Mouse (Mus musculus): ENCODE results near the gene Cetn2.

Cetn2 gene

DNA sequence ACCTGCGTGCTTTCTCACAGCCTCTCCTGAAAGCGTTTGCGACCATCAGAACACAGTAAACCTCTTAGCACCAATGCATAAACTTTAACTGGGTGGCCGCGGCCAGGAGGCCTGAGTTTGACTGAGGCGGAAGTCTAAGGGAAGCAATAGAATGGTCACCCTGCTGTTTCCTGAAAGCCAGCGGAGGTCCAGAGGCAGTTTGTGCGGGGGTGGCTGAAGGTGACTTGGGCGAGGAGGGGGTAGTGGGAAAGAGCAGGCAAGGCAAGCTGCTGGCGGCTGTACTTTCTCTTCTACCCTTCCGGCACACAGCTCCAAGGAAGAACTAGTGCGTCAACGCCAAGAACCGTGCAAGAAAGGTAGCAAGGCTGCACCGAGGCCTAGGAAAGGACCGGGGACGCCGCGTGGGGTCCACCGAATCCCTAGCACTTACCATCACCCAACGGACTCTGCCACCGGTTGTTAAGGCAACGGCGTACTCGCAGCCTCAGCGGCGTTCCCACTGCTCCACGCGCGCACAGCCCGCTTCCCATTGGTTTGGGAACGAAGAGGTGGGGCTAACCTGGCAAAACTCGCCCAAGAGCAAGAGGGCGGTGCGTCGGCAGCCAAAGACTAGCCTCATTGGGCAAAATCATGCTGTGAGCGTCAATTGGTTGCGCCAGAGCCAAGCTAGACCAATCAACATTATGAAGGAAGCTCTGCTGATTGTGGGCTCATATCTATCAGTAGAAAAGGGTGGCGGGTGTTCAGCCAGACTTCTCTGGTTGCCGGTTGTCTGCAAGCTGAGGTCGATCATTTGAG lies at the start of gene Cetn2, which contains the start of gene Nsdhl:
TSS of gene Cetn2 (minus strand) at position 528 of the 798 bp plus-strand sequence.
TSS of gene Nsdhl (plus strand) at position 674 of the 798 bp plus-strand sequence.
- DNase-seq, result peak; percentile 91 to 92

DNA sequence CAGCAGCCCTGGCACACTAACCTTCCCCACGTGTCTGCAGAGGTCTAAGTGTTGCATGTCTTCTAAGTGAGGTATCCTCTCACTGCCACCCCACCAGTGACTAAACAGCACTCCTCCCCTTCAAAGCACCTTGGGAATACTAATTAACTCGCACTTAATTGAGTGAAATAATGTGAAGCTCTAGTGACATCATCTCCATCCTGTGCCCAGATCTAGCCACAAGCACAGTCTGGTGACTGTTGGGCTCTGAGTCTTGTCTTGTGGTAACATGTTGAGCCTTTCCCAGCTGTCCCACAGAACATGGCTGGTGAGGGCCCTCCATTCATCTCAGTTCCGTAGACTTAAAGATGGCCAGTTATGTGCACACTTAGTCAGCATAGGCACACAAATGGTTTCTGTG lies 44.5 kb upstream of the Cetn2 start:
- DNase-seq, result no peak

- DNase-seq, result no peak
These were observed 43.3 kb upstream of the Cetn2 start for GRCm38 (mm10) chrX:72961511-72961910.

- peak; percentile 4 to 18 for DNase-seq
These were observed 42.2 kb upstream of the Cetn2 start for GRCm38 (mm10) chrX:72960431-72960830.

DNA sequence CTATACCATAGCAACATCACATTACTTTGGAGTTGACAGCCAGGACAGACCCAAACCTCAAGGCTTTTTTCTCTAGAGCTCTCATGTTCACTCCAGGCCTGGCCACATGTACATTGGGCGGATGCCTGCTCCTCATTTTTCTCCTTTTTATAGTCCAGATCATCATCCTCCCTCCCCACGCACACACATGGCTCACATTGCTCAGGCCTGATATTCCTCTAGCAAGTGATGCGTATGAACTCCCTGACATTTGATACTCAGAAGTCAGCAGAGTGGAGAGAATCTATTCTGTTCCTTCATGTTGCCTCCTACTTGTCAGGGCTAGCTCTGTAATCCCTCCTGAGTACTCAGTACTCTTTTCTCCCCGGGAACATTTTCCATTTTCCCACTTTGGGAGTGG lies 38.3 kb upstream of the Cetn2 start:
- no peak for DNase-seq

GRCm38 (mm10) chrX:72953464-72953863 lies 35.3 kb upstream of the Cetn2 start:
- DNase-seq, result no peak

DNA sequence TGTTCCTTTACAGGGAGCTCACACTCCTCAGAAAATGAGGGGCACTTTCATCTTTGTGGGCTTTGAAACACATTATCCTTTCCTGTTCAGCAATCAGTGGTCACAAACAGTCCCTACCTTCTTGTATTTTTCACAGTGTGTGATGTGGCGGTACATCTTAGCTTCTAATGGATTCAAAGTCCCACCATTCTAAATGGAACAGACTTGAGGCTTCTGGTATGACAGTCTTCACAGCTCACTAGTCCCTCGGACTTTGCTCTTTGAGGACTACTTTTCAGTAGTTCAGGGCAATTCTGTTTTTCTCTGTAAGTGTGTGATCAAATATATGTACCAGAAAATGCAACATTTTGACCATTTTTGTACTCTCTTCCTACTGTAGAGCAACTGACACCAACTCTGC lies 3.2 kb upstream of the Cetn2 start:
- DNase-seq, result no peak

DNA sequence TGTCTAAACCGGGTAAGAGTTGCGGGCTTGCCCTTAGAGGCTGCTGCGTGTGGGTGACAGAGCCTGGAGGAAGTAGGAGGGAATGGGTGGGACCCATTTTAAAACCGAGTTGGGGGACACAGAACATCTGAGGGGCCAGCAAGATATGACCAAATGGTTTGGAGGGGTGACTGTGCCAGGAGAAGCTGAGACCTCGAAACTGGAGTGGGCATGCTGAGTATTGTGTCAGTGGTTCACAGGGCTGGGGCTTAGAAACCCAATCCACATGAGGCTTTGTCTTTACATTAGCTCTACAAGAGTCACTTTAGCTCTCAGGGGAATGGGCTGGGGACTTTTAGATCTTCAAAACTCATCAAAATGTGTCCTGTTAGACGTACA lies 460 bp upstream of the Cetn2 start:
- DNase-seq, result no peak

DNA sequence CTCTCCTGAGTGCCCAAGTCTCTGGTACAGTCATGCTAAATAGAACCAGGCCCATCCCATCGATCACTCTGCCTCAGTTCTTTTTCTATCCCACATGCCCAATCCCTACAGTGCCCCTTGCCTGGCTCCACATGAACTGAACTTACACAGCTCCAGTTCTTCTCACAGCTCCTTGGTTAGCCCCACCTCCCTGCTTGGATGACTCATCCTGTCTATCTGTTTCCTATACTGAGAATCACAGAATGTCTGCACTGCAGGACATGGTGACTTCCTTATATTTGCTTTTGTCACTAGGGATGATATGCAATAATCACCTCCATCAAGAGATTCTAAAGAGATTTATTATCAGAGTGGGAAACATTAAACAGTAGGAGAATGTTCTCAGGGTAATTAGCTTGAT lies 6.6 kb downstream of the Cetn2 start:
- no peak for DNase-seq

GRCm38 (mm10) chrX:72908404-72908741 lies 9.8 kb downstream of the Cetn2 start:
- peak in 1 of 2 experiments; percentile 10 for DNase-seq

DNA sequence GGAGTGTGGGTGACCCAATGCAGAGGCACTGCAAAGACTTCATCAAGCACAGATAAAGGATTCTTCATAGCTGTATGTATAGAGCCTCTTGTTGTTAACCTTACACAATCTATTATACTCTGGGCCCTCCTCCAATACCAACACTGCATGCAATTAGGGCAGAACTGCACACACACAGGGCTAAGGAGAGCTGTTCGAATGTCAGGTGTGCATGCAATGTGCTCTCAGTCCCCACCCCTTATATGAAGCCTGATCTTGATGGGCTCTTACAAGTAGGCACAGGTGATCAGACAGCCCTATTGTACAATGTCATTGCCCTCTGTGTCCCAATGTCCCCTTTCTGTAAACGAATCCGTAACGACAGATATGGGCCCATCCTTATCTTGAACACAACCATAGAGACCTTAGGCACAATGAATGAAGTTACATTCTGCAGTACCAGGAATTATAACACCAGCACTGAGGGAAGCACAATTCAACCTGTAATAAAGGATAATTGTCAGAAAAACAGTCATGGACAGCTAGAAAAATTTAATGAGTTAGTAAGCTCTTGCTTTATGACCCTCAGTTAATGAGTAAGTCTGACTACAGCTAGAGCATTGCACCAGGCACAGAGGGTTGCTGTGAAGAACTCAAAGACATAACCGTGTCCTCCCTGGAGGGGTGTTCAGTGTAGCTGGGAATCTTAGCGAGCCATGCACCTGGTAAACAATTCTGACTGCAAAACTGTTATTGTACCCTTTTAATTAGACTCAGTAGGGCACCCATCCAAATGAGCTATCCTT lies 10.4 kb downstream of the Cetn2 start:
- DNase-seq, result no peak

GRCm38 (mm10) chrX:72902530-72902929 lies 15.7 kb downstream of the Cetn2 start:
- DNase-seq, result no peak

- no peak for DNase-seq
These were observed 22.2 kb downstream of the Cetn2 start for GRCm38 (mm10) chrX:72896055-72896437.

DNA sequence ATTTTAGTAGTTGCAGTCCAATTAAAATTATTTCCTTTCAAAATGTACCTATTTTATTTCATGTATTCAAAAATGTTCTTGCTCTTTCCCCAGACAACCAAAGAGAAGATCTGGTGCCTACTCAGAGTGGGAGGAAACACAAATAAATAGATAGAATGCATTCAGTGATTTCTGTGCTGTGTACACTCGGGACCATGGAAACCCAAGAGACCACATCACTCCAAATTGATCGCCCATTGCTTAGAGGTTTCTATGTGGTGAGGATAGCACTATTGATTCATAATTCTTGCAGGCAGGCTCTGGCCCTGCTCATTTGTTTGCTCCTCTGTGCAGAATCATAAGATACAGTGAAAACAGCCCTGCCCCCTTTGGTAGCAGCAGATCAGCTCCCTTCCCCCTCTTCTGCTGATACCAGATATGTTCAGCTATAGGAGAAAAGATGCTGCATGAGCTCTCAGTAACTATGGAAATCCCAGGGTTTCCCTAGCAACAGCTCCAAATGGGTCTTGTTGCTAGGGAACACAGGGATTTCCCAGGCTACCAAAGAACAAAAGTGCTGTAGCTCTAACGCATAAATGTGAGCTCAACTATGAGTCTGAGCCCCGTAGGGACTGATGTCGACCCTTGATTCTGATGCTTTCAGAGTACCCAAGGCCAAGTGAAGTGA lies 22.7 kb downstream of the Cetn2 start:
- DNase-seq, result no peak
